Mouse (Mus musculus): ENCODE measurements around the gene Slc35g3.
A peak's percentile ranks its signal among the peaks of the same experiment; 100 is the strongest.

Slc35g3 gene

GRCm38 (mm10) chr11:69752686-69753085 lies 9.1 kb downstream of the Slc35g3 start:
- no peak for DNase-seq

GRCm38 (mm10) chr11:69751635-69752034 lies 10.1 kb downstream of the Slc35g3 start:
- no peak for DNase-seq

GRCm38 (mm10) chr11:69731408-69731807 lies 30.4 kb downstream of the Slc35g3 start:
- DNase-seq: peak; percentile 28

GRCm38 (mm10) chr11:69729063-69729462 lies 32.7 kb downstream of the Slc35g3 start:
- DNase-seq: peak; percentile 88

GRCm38 (mm10) chr11:69725951-69726350 lies 35.8 kb downstream of the Slc35g3 start:
- no peak for DNase-seq

GRCm38 (mm10) chr11:69723074-69723473 lies 38.7 kb downstream of the Slc35g3 start:
- DNase-seq: no peak

- peak; percentile 49 for DNase-seq
Observed at GRCm38 (mm10) chr11:69720852-69721251, 40.9 kb downstream of the Slc35g3 start.

GRCm38 (mm10) chr11:69719423-69719822 lies 42.3 kb downstream of the Slc35g3 start:
- no peak for DNase-seq

GRCm38 (mm10) chr11:69718661-69719060 lies 43.1 kb downstream of the Slc35g3 start:
- no peak for DNase-seq

- DNase-seq: no peak
Observed at GRCm38 (mm10) chr11:69716953-69717352, 44.8 kb downstream of the Slc35g3 start.

- DNase-seq: peak; percentile 74
Observed at GRCm38 (mm10) chr11:69715929-69716328, 45.8 kb downstream of the Slc35g3 start.

GRCm38 (mm10) chr11:69715482-69715881 lies 46.3 kb downstream of the Slc35g3 start:
- DNase-seq: peak; percentile 72

GRCm38 (mm10) chr11:69714636-69715329 lies 47.0 kb downstream of the Slc35g3 start:
- no peak for DNase-seq

GRCm38 (mm10) chr11:69712954-69713672 lies 48.7 kb downstream of the Slc35g3 start:
- DNase-seq: no peak

GRCm38 (mm10) chr11:69711082-69711481 lies 50.7 kb downstream of the Slc35g3 start:
- DNase-seq: no peak

- no peak for DNase-seq
Observed at GRCm38 (mm10) chr11:69710470-69710869, 51.3 kb downstream of the Slc35g3 start.
